Mouse (Mus musculus) heart, postnatal 0 days (tissue): ENCODE measurements at regions not wholly inside any gene's neighbourhood (a gene's known extent, or its start where the extent isn't known, plus 50 kb on each side); places are given as distances from the start of the nearest gene placed in this dataset.

Experiments
- CTCF ChIP-seq: IDR thresholded peaks from 2 replicates; pipeline ENCODE4 v1.5.1; 2016; ENCODE audit warnings: antibody characterized with exemption, control low read depth, low read depth
- EP300 ChIP-seq: IDR thresholded peaks from 2 replicates; pipeline ENCODE4 v1.6.1; 2016; ENCODE audit warnings: antibody characterized with exemption, low read depth

GRCm38 (mm10) chr17:52076746-52077145, 243.7 kb upstream of the Satb1 start:
- no peak for TF ChIP-seq CTCF
- no peak for TF ChIP-seq EP300
